Mouse (Mus musculus) midbrain, postnatal 0 days (tissue): Measurements from ENCODE around the gene Ebpl. TPM values are rescaled to one million over a fixed set of nuclear protein-coding genes. Genes with fewer than 3 reads are reported as not detected.

Experiments
- ATAC-seq: fragments of 200-750 bp; cut with Nextera tagmentation; 2 replicates; pipeline ENCODE4 v1.8.0; 2017; ENCODE audit warnings: moderate number of reproducible peaks, mild to moderate bottlenecking, moderate TSS enrichment, moderate library complexity; ENCODE audit not compliant: low FRiP score
- DNase-seq: peaks from one replicate; pipeline ENCODE4 v3.0.0-alpha.2; 2015; ENCODE audit warnings: low spot score
- H3K27ac ChIP-seq: fragments of 300-500 bp; sonication (generic); 2 replicates; pipeline ENCODE4 v1.5.1; 2014; ENCODE audit warnings: low read depth, mild to moderate bottlenecking, low read length, mixed read lengths
- H3K27me3 ChIP-seq: fragments of 300-500 bp; sonication (generic); 2 replicates; pipeline ENCODE4 v1.6.1; 2014; ENCODE audit warnings: low read length, control low read depth, mixed read lengths; ENCODE audit not compliant: insufficient read depth
- H3K36me3 ChIP-seq: fragments of 300-500 bp; sonication (generic); 2 replicates; pipeline ENCODE4 v1.6.1; 2014; ENCODE audit warnings: low read length, control low read depth, mixed read lengths; ENCODE audit not compliant: insufficient read depth
- H3K4me1 ChIP-seq: fragments of 300-500 bp; sonication (generic); 2 replicates; pipeline ENCODE4 v1.6.1; 2014; ENCODE audit warnings: mild to moderate bottlenecking, control low read depth, antibody characterized with exemption, low read length, mixed read lengths; ENCODE audit not compliant: insufficient read depth
- H3K4me2 ChIP-seq: fragments of 300-500 bp; sonication (generic); 2 replicates; pipeline ENCODE4 v1.6.1; 2014; ENCODE audit warnings: low read depth, mild to moderate bottlenecking, low read length, mixed read lengths; ENCODE audit not compliant: poor library complexity, severe bottlenecking
- H3K4me3 ChIP-seq: fragments of 300-500 bp; sonication (generic); 2 replicates; pipeline ENCODE4 v1.5.1; 2014; ENCODE audit warnings: low read depth, mild to moderate bottlenecking, low read length, moderate library complexity
- H3K9ac ChIP-seq: fragments of 300-500 bp; sonication (generic); replicated peaks from 2 replicates; pipeline ENCODE4 v1.6.1; 2014; ENCODE audit warnings: mild to moderate bottlenecking, low read length, moderate library complexity, mixed read lengths; ENCODE audit not compliant: poor library complexity, severe bottlenecking
- H3K9me3 ChIP-seq: fragments of 300-500 bp; sonication (generic); 2 replicates; pipeline ENCODE4 v1.6.1; 2016; ENCODE audit warnings: low read length, control low read depth
- CTCF ChIP-seq: IDR thresholded peaks from 2 replicates; pipeline ENCODE4 v1.5.1; 2016; ENCODE audit warnings: antibody characterized with exemption, mild to moderate bottlenecking
- WGBS: fragments of 180-500 bp; shearing (Covaris S2); extraction: QIAGEN DNeasy Blood & Tissue Kit; methylation state at CpG from one replicate; pipeline ENCODE4 v1.1.7; 2014; 5-methylcytosine and 5-hydroxymethylcytosine counted together
- polyA plus RNA-seq: library from polyadenylated mRNA; unstranded; fragments of >200 nt; fragmentation: Nextera tagmentation; extraction: Ambion mirVana; gene quantifications from 2 replicates; pipeline ENCODE4 v1.2.1, GENCODE M21; 2015
- total RNA-seq: library from RNA; depleted of rRNA; stranded (reverse); fragments of >200 nt; gene quantifications from 2 replicates; pipeline ENCODE4 v1.2.3, GENCODE M21; 2014

The Ebpl gene
- total and polyA plus RNA-seq, 2 experiments from 2014 or later: 3.4 to 8.8 TPM

GRCm38 (mm10) chr14:61354251-61355235, 5.7 kb downstream of the Ebpl start:
- DNase-seq (no peak), ATAC-seq (no peak)
- Histone ChIP-seq H3K4me3 (no peak overlapping the region), H3K4me2 (no peak overlapping the region), H3K9me3 (no peaks in the 10 kb centered on the region), H3K36me3 (no peaks in the 10 kb centered on the region), H3K4me1 (peaks cover 2% of the 10 kb centered on the region; the same call in 1 of the 2 replicates), H3K27ac (no peak overlapping the region), H3K27me3 (no peaks in the 10 kb centered on the region), H3K9ac (no peak overlapping the region)
- TF ChIP-seq CTCF: no peak
- whole genome bisulfite sequencing: 70% methylated on average over 10 of the region's 10 CpGs

GRCm38 (mm10) chr14:61350808-61351207, 9.4 kb downstream of the Ebpl start:
- Histone ChIP-seq H3K9ac (no peak overlapping the region), H3K9me3 (no peaks in the 10 kb centered on the region), H3K27ac (no peak overlapping the region), H3K4me2 (no peak overlapping the region), H3K4me3 (no peak overlapping the region), H3K36me3 (no peaks in the 10 kb centered on the region), H3K27me3 (no peaks in the 10 kb centered on the region), H3K4me1 (peaks cover 2% of the 10 kb centered on the region; the same call in 1 of the 2 replicates)
- TF ChIP-seq CTCF: no peak
- DNase-seq (no peak), ATAC-seq (no peak)
- 62% methylated on average over 6 of the region's 6 CpGs for WGBS

- ATAC-seq: no peak
Observed at GRCm38 (mm10) chr14:61349876-61350275, 10.4 kb downstream of the Ebpl start.

DNA sequence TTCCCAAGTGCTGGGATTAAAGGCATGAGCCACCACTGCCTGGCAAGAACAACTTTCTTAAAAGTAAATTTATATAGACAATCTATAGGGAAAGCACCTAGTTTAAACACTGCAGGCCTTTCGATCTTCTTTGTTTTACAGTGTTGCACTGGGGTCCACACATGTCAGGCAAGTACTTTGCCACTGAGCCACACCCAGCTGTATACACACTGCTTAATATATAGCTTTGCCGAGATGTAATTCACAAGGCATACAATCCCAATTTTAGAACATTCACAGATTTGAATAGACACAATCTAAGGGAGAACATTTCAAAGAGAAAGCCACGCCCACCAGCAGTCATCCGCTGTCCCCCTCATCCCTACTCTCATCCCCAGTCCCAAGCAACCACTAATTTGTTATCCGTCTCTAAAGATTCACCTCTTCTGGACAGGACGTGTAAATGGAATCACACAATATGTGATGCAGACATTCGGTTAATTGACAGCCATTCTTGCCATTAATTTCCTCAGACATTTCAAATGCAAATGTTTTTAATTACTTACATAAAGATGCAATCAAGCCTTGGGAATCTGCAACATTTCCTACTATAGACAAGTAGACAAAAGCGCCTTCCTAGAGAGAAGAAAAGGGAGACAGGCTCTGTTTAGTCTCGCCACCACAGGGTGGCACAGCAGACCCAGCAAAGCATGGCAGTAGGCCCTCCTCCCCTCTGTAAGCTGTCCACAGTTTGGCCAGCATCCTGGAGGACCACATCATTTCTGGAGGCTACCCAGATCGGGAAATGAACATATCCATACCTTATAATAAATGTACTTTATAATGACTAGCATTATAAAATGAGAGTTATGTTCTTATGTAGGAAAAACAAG, 13.2 kb downstream of the Ebpl start:
- peak; percentile 76 for DNase-seq
- WGBS: 68% methylated on average over 10 of the region's 10 CpGs
- Histone ChIP-seq H3K36me3 (no peaks in the 10 kb centered on the region), H3K27ac (no peak overlapping the region), H3K4me1 (no peaks in the 10 kb centered on the region), H3K9ac (no peak overlapping the region), H3K4me3 (no peak overlapping the region), H3K9me3 (no peaks in the 10 kb centered on the region), H3K27me3 (no peaks in the 10 kb centered on the region), H3K4me2 (no peak overlapping the region)
- TF ChIP-seq CTCF: peak; percentile 75
- ATAC-seq: no peak

More at GRCm38 (mm10) chr14:61349876-61350275, 10.4 kb downstream of the Ebpl start:
- Histone ChIP-seq H3K9me3 (no peaks in the 10 kb centered on the region), H3K27me3 (no peaks in the 10 kb centered on the region), H3K4me1 (peaks cover 1% of the 10 kb centered on the region; the same call in 1 of the 2 replicates), H3K4me3 (no peak overlapping the region), H3K4me2 (no peak overlapping the region), H3K9ac (no peak overlapping the region), H3K36me3 (no peaks in the 10 kb centered on the region), H3K27ac (no peak overlapping the region)
- DNase-seq: no peak
- no peak for TF ChIP-seq CTCF
- WGBS: 92% methylated on average over 4 of the region's 4 CpGs

- Histone ChIP-seq H3K9ac (no peak overlapping the region), H3K27me3 (no peaks in the 10 kb centered on the region), H3K27ac (no peak overlapping the region), H3K4me3 (no peak overlapping the region), H3K4me1 (no peaks in the 10 kb centered on the region), H3K9me3 (no peaks in the 10 kb centered on the region), H3K4me2 (no peak overlapping the region), H3K36me3 (no peaks in the 10 kb centered on the region)
- no peak for ATAC-seq
- WGBS: 80% methylated on average over 5 of the region's 5 CpGs
- no peak for TF ChIP-seq CTCF
- DNase-seq: no peak
Observed at GRCm38 (mm10) chr14:61344590-61344989, 15.6 kb downstream of the Ebpl start.
